Comparison of ENCODE assay signal across 22 mouse cellular contexts in the genomic region with DNA sequence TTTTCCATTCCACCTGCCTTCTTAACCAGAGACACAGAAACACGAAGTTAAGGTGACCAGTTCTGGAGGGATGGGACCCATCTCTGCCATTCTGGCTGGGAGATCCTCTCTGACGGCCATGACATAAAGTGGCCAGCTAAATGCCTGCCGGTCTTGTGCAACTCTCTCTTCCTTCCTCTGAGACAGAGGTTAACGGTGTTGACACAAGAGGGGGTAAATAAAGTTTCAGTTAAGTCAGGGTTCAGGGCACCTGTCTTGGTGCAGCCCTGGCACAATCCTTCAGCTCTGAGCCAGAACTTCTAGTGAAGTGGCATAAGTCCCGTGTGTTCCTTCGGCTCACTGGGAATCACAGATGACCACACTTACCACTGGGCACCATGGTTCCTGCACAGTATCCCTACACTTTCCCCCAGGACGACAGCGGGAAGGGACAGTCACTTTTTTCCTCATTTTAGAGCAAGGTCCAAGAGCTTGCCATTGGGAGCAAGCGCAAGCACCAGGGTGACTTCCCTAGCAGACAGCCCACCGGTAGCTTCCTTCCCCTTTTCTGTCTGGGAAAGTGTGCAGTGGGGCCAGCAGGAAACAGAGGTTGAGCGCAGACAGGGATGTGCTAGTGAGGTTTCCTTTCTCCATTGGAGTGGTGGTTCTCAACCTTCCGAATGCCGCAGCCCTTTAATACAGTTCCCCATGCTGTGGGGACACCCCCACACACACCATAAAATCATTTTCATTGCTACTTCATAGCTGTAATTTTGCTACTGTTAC. TPM values are rescaled to one million over a fixed set of nuclear protein-coding genes. Genes with fewer than 3 reads are reported as not detected.
DNase-seq lines count a peak whose midpoint lies in the region; ATAC-seq and TF ChIP-seq lines count a peak whose summit lies in the region.
"Had no signal": no experiment of that assay in that cellular context is flagged by ENCODE, and none has a peak within 500 bp of the region (broad histone marks: within the 10 kb centered on the region; RNA-seq: fewer than 3 reads in every experiment).

No protein-coding gene starts in this region.

- no peak overlapping the region for H3K9ac ChIP-seq in liver, adult 2 months (ENCODE audit: low read depth, low read length)
- H3K9ac ChIP-seq: hindbrain, embryonic 15.5 days; limb, embryonic 12.5 days had no signal

- DNase-seq in heart, adult 11 months, result peak; percentile 91
- no peak for DNase-seq in heart, adult 18-20 months
- DNase-seq in liver, adult 2 months (ENCODE audit: extremely low read depth, low read depth, low spot score), result peak; percentile 82
- DNase-seq in kidney, adult 2 months, result no peak
- no peak for DNase-seq in testis, postnatal 10 days (ENCODE audit: low spot score)
- no peak for DNase-seq in frontal cortex, postnatal 14 days (ENCODE audit: low spot score in 2 of 2)
- DNase-seq: adrenal gland, adult 2 months; cerebellum, adult 2 months; gastrocnemius, postnatal 10 days; heart, postnatal 14 days; kidney, postnatal 10 days; lung, postnatal 14 days; right cerebral cortex, postnatal 4 days; thymus, adult 18-20 months had no signal

- no peaks in the 10 kb centered on the region for H3K27me3 ChIP-seq in liver, adult 2 months (ENCODE audit: control insufficient read depth, insufficient read depth, low read length)
- no peaks in the 10 kb centered on the region for H3K27me3 ChIP-seq in kidney, adult 2 months (replicated peaks; ENCODE audit: control insufficient read depth, insufficient read depth, low read length)
- H3K27me3 ChIP-seq: hindbrain, embryonic 15.5 days; limb, embryonic 12.5 days had no signal

- H3K27ac ChIP-seq in bone marrow, adult 2 months (ENCODE audit: control insufficient read depth, insufficient read depth, low read depth, low read length, poor library complexity), result peak overlapping the region; percentile 75
- H3K27ac ChIP-seq in liver, adult 2 months (replicated peaks; ENCODE audit: insufficient read depth, low read depth, low read length), result no peak overlapping the region
- no peak overlapping the region for H3K27ac ChIP-seq in kidney, adult 2 months (ENCODE audit: insufficient read depth, low read depth, low read length)
- H3K27ac ChIP-seq: hindbrain, embryonic 15.5 days; limb, embryonic 12.5 days had no signal

- no peak for TF ChIP-seq CTCF in bone marrow, adult 2 months (IDR thresholded peaks at IDR 0.05; ENCODE audit: control insufficient read depth, insufficient read depth, low read length)
- no peak for TF ChIP-seq CTCF in liver, adult 2 months (IDR thresholded peaks at IDR 0.05; ENCODE audit: low read depth, low read length)
- no peak for TF ChIP-seq CTCF in kidney, adult 2 months (conservative IDR thresholded peaks at IDR 0.05; ENCODE audit: insufficient read depth, insufficient read length, low read depth, low read length)

- H3K4me3 ChIP-seq in bone marrow, adult 2 months (replicated peaks; ENCODE audit: control insufficient read depth, low read depth, low read length), result peak overlapping the region; percentile 11
- no peak overlapping the region for H3K4me3 ChIP-seq in liver, adult 2 months (ENCODE audit: insufficient read depth, low read depth, low read length)
- no peak overlapping the region for H3K4me3 ChIP-seq in kidney, adult 2 months (ENCODE audit: insufficient read depth, low read depth, low read length)
- H3K4me3 ChIP-seq: erythroblast, embryonic 14.5 days; hindbrain, embryonic 15.5 days; limb, embryonic 12.5 days had no signal

- no peaks in the 10 kb centered on the region for H3K79me2 ChIP-seq in liver, adult 2 months (ENCODE audit: control insufficient read depth, insufficient read depth, low read length)

- no peak for TF ChIP-seq POLR2A in bone marrow, adult 2 months (IDR thresholded peaks at IDR 0.05; ENCODE audit: borderline replicate concordance, control insufficient read depth, low read depth, low read length)
- no peak for TF ChIP-seq POLR2A in liver, adult 2 months (IDR thresholded peaks at IDR 0.05; ENCODE audit: extremely low read depth, insufficient read depth, low read length)
- no peak for TF ChIP-seq POLR2A in kidney, adult 2 months (IDR thresholded peaks at IDR 0.05; ENCODE audit: low read depth, low read length)

- no peaks in the 10 kb centered on the region for H3K36me3 ChIP-seq in liver, adult 2 months (ENCODE audit: control insufficient read depth, insufficient read depth, low read length)
- H3K36me3 ChIP-seq in kidney, adult 2 months (ENCODE audit: control insufficient read depth, insufficient read depth, low read length), result no peaks in the 10 kb centered on the region
- H3K36me3 ChIP-seq: hindbrain, embryonic 15.5 days; limb, embryonic 12.5 days had no signal

- WGBS in bone marrow, adult 2 months, result 11% methylated on average over 13 of the region's 13 CpGs
- 43% methylated on average over 13 of the region's 13 CpGs for WGBS in liver, adult 2 months
- 69% methylated on average over 13 of the region's 13 CpGs for WGBS in kidney, adult 2 months

- H3K4me1 ChIP-seq in bone marrow, adult 2 months (ENCODE audit: control insufficient read depth, insufficient read depth, low read length), result peaks cover 10% of the 10 kb centered on the region
- peaks cover 5% of the 10 kb centered on the region for H3K4me1 ChIP-seq in liver, adult 2 months (ENCODE audit: control insufficient read depth, insufficient read depth, low read length)
- peaks cover 3% of the 10 kb centered on the region; the same call in 1 of the 2 replicates for H3K4me1 ChIP-seq in kidney, adult 2 months (ENCODE audit: control insufficient read depth, insufficient read depth, low read length)
- H3K4me1 ChIP-seq: hindbrain, embryonic 15.5 days; limb, embryonic 12.5 days had no signal

- ATAC-seq in megakaryocyte, adult 5-6 weeks (ENCODE audit: poor library complexity, severe bottlenecking), result peak; percentile 79
- ATAC-seq: forebrain, embryonic 16.5 days; intestine, embryonic 16.5 days; midbrain, embryonic 16.5 days had no signal

RNA-seq across cellular contexts. Expression of a gene that starts 58.0 kb away (rescaled TPM):
- total RNA-seq in heart, adult 18-20 months (2021), result 100 to 1,000 TPM in 1 of 2 experiments, 10 to 100 TPM in 1; 97.6 to 122 TPM
- 10.8 and 20.0 TPM in 2 replicates for polyA plus RNA-seq in bone marrow, adult 2 months (2011; ENCODE audit: insufficient read depth, insufficient read length, low replicate concordance, missing spikeins)
- 1.8 and 2.2 TPM in 2 replicates for total RNA-seq in liver, adult 2 months (2014; rRNA removed)
- polyA plus RNA-seq in liver, adult 2 months (2012; rRNA removed), result 0.62 and 0.77 TPM in 2 replicates
- total RNA-seq in megakaryocyte, adult 5-6 weeks (2015), result 74.5 and 74.8 TPM in 2 replicates
- total RNA-seq in megakaryocyte, adult 5-6 weeks (2017), result 52.2 and 66.5 TPM in 2 replicates
- 12.6 and 12.9 TPM in 2 replicates for polyA plus RNA-seq in kidney, adult 2 months (2012; rRNA removed)

Comparison
In these comparisons a context has a peak if more than half of its experiments do, and no peak if none do; other contexts are left out.
1. DNase-seq: peak in heart, adult 11 months (single experiment) and liver, adult 2 months (single experiment); none in heart, adult 18-20 months (0 of 2), kidney, adult 2 months (single experiment), testis, postnatal 10 days (single experiment) and frontal cortex, postnatal 14 days (0 of 2).
2. RNA of a gene that starts 58.0 kb away (total RNA-seq): 97.6 to 122 TPM in heart, adult 18-20 months and 52.2 to 74.8 TPM in megakaryocyte, adult 5-6 weeks; 1.8 to 2.2 TPM in liver, adult 2 months; every median in the first group is over 10 times any median in the second.